Mouse (Mus musculus): ENCODE results near the gene Prkrip1.

DNA sequence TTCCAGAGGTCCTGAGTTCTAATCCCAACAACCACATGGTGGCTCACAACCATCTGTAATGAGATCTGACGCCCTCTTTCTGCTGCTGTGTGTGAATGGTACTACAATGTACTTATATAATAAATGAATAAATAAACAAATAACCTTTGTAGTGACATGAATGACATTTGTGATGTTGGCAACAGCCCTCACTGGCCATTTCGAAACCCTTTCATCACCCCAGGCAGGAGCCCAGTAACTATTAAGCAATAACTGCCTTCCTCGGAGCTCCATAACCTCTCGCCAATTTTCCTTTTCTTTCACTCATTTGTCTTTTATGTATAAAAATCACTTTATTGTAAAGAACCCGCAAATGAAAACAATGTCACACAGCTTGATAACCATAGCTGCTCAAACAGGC is 15.0 kb upstream of the Prkrip1 start:
- no peak for TF ChIP-seq POLR2A (IDR thresholded peaks at IDR 0.05; ENCODE audit: insufficient read depth, low read depth, low read length)
- TF ChIP-seq CTCF (IDR thresholded peaks at IDR 0.05), result no peak
- no peak for TF ChIP-seq EP300 (IDR thresholded peaks at IDR 0.05; ENCODE audit: insufficient read depth, low read depth, low read length)
